Mouse (Mus musculus): ENCODE measurements around the gene Npcd.

Npcd gene

GRCm38 (mm10) chr15:79770629-79771240 lies 63.3 kb downstream of the Npcd start:
- ChIA-PET POLR2A (interaction anchor here in 3 of 4 experiments (0.5 to 1.7 kb wide), 15 partner anchors 9 to 490 kb away, joined by 3 to 6 read pairs (median 4); no protein-coding TSS in a partner anchor), CTCF (interaction anchor here in 3 of 4 experiments (0.7 to 1.2 kb wide), 4 partner anchors 17 to 1158 kb away, joined by 3 to 4 read pairs (median 3); no protein-coding TSS in a partner anchor)

- POLR2A ChIA-PET = interaction anchor here in 2 of 4 experiments (0.7 to 1.5 kb wide), 4 partner anchors 19 to 78 kb away, joined by 3 to 4 read pairs (median 3); no protein-coding TSS in a partner anchor
- CTCF ChIA-PET = interaction anchor here in 2 of 4 experiments (0.6 to 1.4 kb wide), 3 partner anchors 15 to 20 kb away, joined by 3 to 6 read pairs (median 3); no protein-coding TSS in a partner anchor
These were observed 65.7 kb downstream of the Npcd start for GRCm38 (mm10) chr15:79768302-79768701.

- CTCF ChIA-PET = interaction anchor here in 2 of 4 experiments (0.9 to 1.8 kb wide), 2 partner anchors 15 to 178 kb away, joined by 5 to 8 read pairs; no protein-coding TSS in a partner anchor
- POLR2A ChIA-PET = interaction anchor here in 1 of 4 experiments (1.9 kb wide), 1 partner anchor 25 kb away, joined by 6 read pairs; no protein-coding TSS in a partner anchor
These were observed 66.6 kb downstream of the Npcd start for GRCm38 (mm10) chr15:79767327-79767961.

- POLR2A ChIA-PET = interaction anchor here in 3 of 4 experiments (0.5 to 1.9 kb wide), 11 partner anchors 8 to 251 kb away, joined by 3 to 10 read pairs (median 4); partner anchors contain the start of gene Dnal4 (in 1 of the 3)
- CTCF ChIA-PET = interaction anchor here in 3 of 4 experiments (0.7 to 1.8 kb wide), 6 partner anchors 14 to 300 kb away, joined by 3 to 8 read pairs (median 4); no protein-coding TSS in a partner anchor
These were observed 67.4 kb downstream of the Npcd start for GRCm38 (mm10) chr15:79766586-79767071.

GRCm38 (mm10) chr15:79766168-79766567 lies 67.9 kb downstream of the Npcd start:
- ChIA-PET CTCF (interaction anchor here in 3 of 4 experiments (0.7 to 1.8 kb wide), 6 partner anchors 14 to 300 kb away, joined by 3 to 8 read pairs (median 4); no protein-coding TSS in a partner anchor), POLR2A (interaction anchor here in 3 of 4 experiments (0.5 to 1.9 kb wide), 15 partner anchors 9 to 490 kb away, joined by 3 to 10 read pairs (median 3); partner anchors contain the start of genes Apobec3 (in 1 of the 3) and Dnal4 (in 1 of the 3))

- ChIA-PET CTCF (interaction anchor here in 2 of 4 experiments (0.8 to 1.2 kb wide), 2 partner anchors 12 to 60 kb away, joined by 3 to 4 read pairs; no protein-coding TSS in a partner anchor), POLR2A (interaction anchor here in 2 of 4 experiments (1.0 to 1.8 kb wide), 7 partner anchors 10 to 491 kb away, joined by 3 to 10 read pairs (median 3); partner anchors contain the start of gene Dnal4 (in 1 of the 2))
These were observed 68.7 kb downstream of the Npcd start for GRCm38 (mm10) chr15:79765361-79765760.

- CTCF ChIA-PET = interaction anchor here in 3 of 4 experiments (0.8 to 1.2 kb wide), 3 partner anchors 12 to 43 kb away, joined by 3 to 4 read pairs (median 3); no protein-coding TSS in a partner anchor
- POLR2A ChIA-PET = interaction anchor here in 2 of 4 experiments (1.4 to 2.3 kb wide), 3 partner anchors 12 to 82 kb away, joined by 3 to 11 read pairs (median 4); no protein-coding TSS in a partner anchor
These were observed 69.3 kb downstream of the Npcd start for GRCm38 (mm10) chr15:79764539-79765267.

- POLR2A ChIA-PET = interaction anchor here in 2 of 4 experiments (0.6 to 2.3 kb wide), 5 partner anchors 10 to 64 kb away, joined by 3 to 13 read pairs (median 4); no protein-coding TSS in a partner anchor
- CTCF ChIA-PET = interaction anchor here in 3 of 4 experiments (0.8 to 2.1 kb wide), 6 partner anchors 10 to 44 kb away, joined by 3 to 10 read pairs (median 4); no protein-coding TSS in a partner anchor
These were observed 70.3 kb downstream of the Npcd start for GRCm38 (mm10) chr15:79763601-79764246.

- POLR2A ChIA-PET = interaction anchor here in 2 of 4 experiments (0.6 to 2.3 kb wide), 8 partner anchors 10 to 314 kb away, joined by 3 to 13 read pairs (median 4); no protein-coding TSS in a partner anchor
- CTCF ChIA-PET = interaction anchor here (0.6 to 2.1 kb wide), 7 partner anchors 10 to 68 kb away, joined by 3 to 10 read pairs (median 4); no protein-coding TSS in a partner anchor
These were observed 71.0 kb downstream of the Npcd start for GRCm38 (mm10) chr15:79763001-79763400.

GRCm38 (mm10) chr15:79760956-79761355 lies 73.1 kb downstream of the Npcd start:
- POLR2A ChIA-PET = interaction anchor here in 3 of 4 experiments (0.6 to 1.9 kb wide), 6 partner anchors 10 to 322 kb away, joined by 3 to 4 read pairs (median 4); no protein-coding TSS in a partner anchor
- CTCF ChIA-PET = interaction anchor here in 2 of 4 experiments (1.0 to 1.2 kb wide), 4 partner anchors 8 to 131 kb away, joined by 3 read pairs; no protein-coding TSS in a partner anchor

GRCm38 (mm10) chr15:79757118-79757517 lies 76.9 kb downstream of the Npcd start:
- ChIA-PET POLR2A (interaction anchor here in 1 of 4 experiments (0.9 to 1.3 kb wide), 2 partner anchors 9 to 69 kb away, joined by 3 to 4 read pairs; no protein-coding TSS in a partner anchor), CTCF (no interaction called here)

GRCm38 (mm10) chr15:79755977-79756625 lies 77.9 kb downstream of the Npcd start:
- ChIA-PET POLR2A (interaction anchor here in 3 of 4 experiments (0.5 to 1.3 kb wide), 4 partner anchors 8 to 230 kb away, joined by 3 to 4 read pairs (median 4); no protein-coding TSS in a partner anchor), CTCF (interaction anchor here in 2 of 4 experiments (0.6 to 1.8 kb wide), 6 partner anchors 8 to 584 kb away, joined by 3 to 7 read pairs (median 4); no protein-coding TSS in a partner anchor)

- POLR2A ChIA-PET = no interaction called here
These were observed 78.9 kb downstream of the Npcd start for GRCm38 (mm10) chr15:79755176-79755575.

GRCm38 (mm10) chr15:79753873-79754272 lies 80.2 kb downstream of the Npcd start:
- CTCF ChIA-PET = interaction anchor here (0.7 to 2.5 kb wide), 22 partner anchors 9 to 485 kb away, joined by 3 to 12 read pairs (median 4); partner anchors contain the start of genes Cby1 (in 1 of the 4) and Fam227a (in 1 of the 4)

More at GRCm38 (mm10) chr15:79755176-79755575, 78.9 kb downstream of the Npcd start:
- CTCF ChIA-PET = interaction anchor here in 2 of 4 experiments (1.2 to 1.8 kb wide), 3 partner anchors 7 to 311 kb away, joined by 3 to 4 read pairs (median 4); no protein-coding TSS in a partner anchor

GRCm38 (mm10) chr15:79753420-79753752 lies 80.7 kb downstream of the Npcd start:
- POLR2A ChIA-PET = interaction anchor here (0.6 to 2.8 kb wide), 25 partner anchors 9 to 340 kb away, joined by 3 to 11 read pairs (median 4); partner anchors contain the start of genes Nptxr (in 2 of the 4) and Cbx7 (in 1 of the 4)
- CTCF ChIA-PET = interaction anchor here (0.6 to 2.5 kb wide), 70 partner anchors 8 to 908 kb away, joined by 3 to 20 read pairs (median 4); partner anchors contain the start of genes Cby1 (in 2 of the 4), Fam227a (in 2 of the 4), Gtpbp1 (in 2 of the 4) and Npcd (in 1 of the 4)

More at GRCm38 (mm10) chr15:79753873-79754272, 80.2 kb downstream of the Npcd start:
- POLR2A ChIA-PET = interaction anchor here in 2 of 4 experiments (0.9 to 2.8 kb wide), 15 partner anchors 9 to 330 kb away, joined by 3 to 11 read pairs (median 4); partner anchors contain the start of gene Cbx7 (in 1 of the 2)
